Mouse (Mus musculus): ENCODE data around the gene Platr25. TPM values are rescaled to one million over a fixed set of nuclear protein-coding genes. Genes with fewer than 3 reads are reported as not detected.
A peak's percentile ranks its signal among the peaks of the same experiment; 100 is the strongest.
"Not testable (repeated sequence)": the region's sequence is repeated elsewhere in the genome, so short reads cannot be mapped to it uniquely, and the experiment has no call there.

Gene Platr25
- polyA plus RNA-seq (2014; fragmentation: Nextera tagmentation; extraction: Ambion mirVana) = 19.2 and 21.6 TPM in 2 replicates

- H3K36me3 ChIP-seq (ENCODE audit: control insufficient read depth, insufficient read depth, low read length); H3K27me3 ChIP-seq (ENCODE audit: control insufficient read depth, insufficient read depth, low read length); H3K27ac ChIP-seq (ENCODE audit: low read depth, low read length); H3K4me1 ChIP-seq (ENCODE audit: control insufficient read depth, insufficient read depth, low read length); H3K9me3 ChIP-seq (replicated peaks; ENCODE audit: control insufficient read depth, low read length): not testable (repeated sequence)
- H3K4me3 ChIP-seq (ENCODE audit: low read depth, low read length) = peak within 1 kb of the TSS; percentile 51
- peak within 1 kb of the TSS; percentile 71; the same call in 1 of the 2 replicates for H3K9ac ChIP-seq (ENCODE audit: low read depth, low read length)
- H3K4me2 ChIP-seq = peak within 1 kb of the TSS; percentile 57
- WGBS (ENCODE audit: insufficient replicate concordance) = 8% methylated on average over 20 of the region's 20 CpGs
- peak; percentile 75 for ATAC-seq (replicated peaks; ENCODE audit: insufficient number of reproducible peaks, low FRiP score, low TSS enrichment)
These were observed at the start of gene Platr25 for GRCm38 (mm10) chr13:62760432-62761415. Platr25 (minus strand) TSS chr13:62760709.

GRCm38 (mm10) chr13:62807981-62808380 is 47.5 kb upstream of the Platr25 start:
- not testable (repeated sequence) for ATAC-seq (replicated peaks; ENCODE audit: insufficient number of reproducible peaks, low FRiP score, low TSS enrichment); H3K27ac ChIP-seq (ENCODE audit: low read depth, low read length)
- 78% methylated on average over 6 of the region's 6 CpGs for WGBS (ENCODE audit: insufficient replicate concordance)

GRCm38 (mm10) chr13:62786135-62786493 is 25.6 kb upstream of the Platr25 start:
- not testable (repeated sequence) for H3K9ac ChIP-seq (ENCODE audit: low read depth, low read length); H3K4me1 ChIP-seq (ENCODE audit: control insufficient read depth, insufficient read depth, low read length); ATAC-seq (replicated peaks; ENCODE audit: insufficient number of reproducible peaks, low FRiP score, low TSS enrichment)

More at GRCm38 (mm10) chr13:62807981-62808380, 47.5 kb upstream of the Platr25 start:
- H3K4me1 ChIP-seq (ENCODE audit: control insufficient read depth, insufficient read depth, low read length); H3K36me3 ChIP-seq (ENCODE audit: control insufficient read depth, insufficient read depth, low read length); H3K4me2 ChIP-seq; H3K27me3 ChIP-seq (ENCODE audit: control insufficient read depth, insufficient read depth, low read length); H3K4me3 ChIP-seq (ENCODE audit: low read depth, low read length); H3K9me3 ChIP-seq (replicated peaks; ENCODE audit: control insufficient read depth, low read length); H3K9ac ChIP-seq (ENCODE audit: low read depth, low read length): not testable (repeated sequence)

GRCm38 (mm10) chr13:62785199-62786134 is 25.0 kb upstream of the Platr25 start, which contains the start of gene Gm5141:
Gm5141 (minus strand) TSS chr13:62785808.
- not testable (repeated sequence) for H3K4me1 ChIP-seq (ENCODE audit: control insufficient read depth, insufficient read depth, low read length); H3K36me3 ChIP-seq (ENCODE audit: control insufficient read depth, insufficient read depth, low read length); H3K27me3 ChIP-seq (ENCODE audit: control insufficient read depth, insufficient read depth, low read length); H3K9me3 ChIP-seq (replicated peaks; ENCODE audit: control insufficient read depth, low read length); H3K27ac ChIP-seq (ENCODE audit: low read depth, low read length)
- Histone ChIP-seq H3K4me2 (peak within 1 kb of the TSS; percentile 70), H3K4me3 (ENCODE audit: low read depth, low read length) (peak within 1 kb of the TSS; percentile 56), H3K9ac (ENCODE audit: low read depth, low read length) (peak within 1 kb of the TSS; percentile 61)
- peak; percentile 96 for ATAC-seq (replicated peaks; ENCODE audit: insufficient number of reproducible peaks, low FRiP score, low TSS enrichment)
- 5% methylated on average over 19 of the region's 23 CpGs for WGBS (ENCODE audit: insufficient replicate concordance)

More at GRCm38 (mm10) chr13:62786135-62786493, 25.6 kb upstream of the Platr25 start:
- WGBS (ENCODE audit: insufficient replicate concordance) = 46% methylated on average over 2 of the region's 2 CpGs
- not testable (repeated sequence) for H3K9me3 ChIP-seq (replicated peaks; ENCODE audit: control insufficient read depth, low read length); H3K36me3 ChIP-seq (ENCODE audit: control insufficient read depth, insufficient read depth, low read length); H3K27ac ChIP-seq (ENCODE audit: low read depth, low read length); H3K27me3 ChIP-seq (ENCODE audit: control insufficient read depth, insufficient read depth, low read length)
- peak overlapping the region; percentile 56 for H3K4me3 ChIP-seq (ENCODE audit: low read depth, low read length)
- H3K4me2 ChIP-seq = peak overlapping the region; percentile 70

GRCm38 (mm10) chr13:62763806-62764205 is 3.3 kb upstream of the Platr25 start:
- WGBS (ENCODE audit: insufficient replicate concordance) = 64% methylated on average over 2 of the region's 2 CpGs
- H3K27me3 ChIP-seq (ENCODE audit: control insufficient read depth, insufficient read depth, low read length); H3K27ac ChIP-seq (ENCODE audit: low read depth, low read length); H3K4me3 ChIP-seq (ENCODE audit: low read depth, low read length); ATAC-seq (replicated peaks; ENCODE audit: insufficient number of reproducible peaks, low FRiP score, low TSS enrichment); H3K9ac ChIP-seq (ENCODE audit: low read depth, low read length); H3K4me1 ChIP-seq (ENCODE audit: control insufficient read depth, insufficient read depth, low read length); H3K36me3 ChIP-seq (ENCODE audit: control insufficient read depth, insufficient read depth, low read length); H3K4me2 ChIP-seq; H3K9me3 ChIP-seq (replicated peaks; ENCODE audit: control insufficient read depth, low read length): not testable (repeated sequence)

GRCm38 (mm10) chr13:62733322-62733721 is 27.2 kb downstream of the Platr25 start:
- 81% methylated on average over 2 of the region's 2 CpGs for WGBS (ENCODE audit: insufficient replicate concordance)
- Histone ChIP-seq H3K27ac (ENCODE audit: low read depth, low read length) (no peak overlapping the region), H3K9ac (ENCODE audit: low read depth, low read length) (no peak overlapping the region), H3K36me3 (ENCODE audit: control insufficient read depth, insufficient read depth, low read length) (no peaks in the 10 kb centered on the region), H3K9me3 (replicated peaks; ENCODE audit: control insufficient read depth, low read length) (no peaks in the 10 kb centered on the region), H3K4me3 (ENCODE audit: low read depth, low read length) (no peak overlapping the region), H3K4me2 (no peak overlapping the region), H3K27me3 (ENCODE audit: control insufficient read depth, insufficient read depth, low read length) (no peaks in the 10 kb centered on the region), H3K4me1 (ENCODE audit: control insufficient read depth, insufficient read depth, low read length) (no peaks in the 10 kb centered on the region)
- no peak for ATAC-seq (replicated peaks; ENCODE audit: insufficient number of reproducible peaks, low FRiP score, low TSS enrichment)

- 82% methylated on average over 8 of the region's 8 CpGs for WGBS (ENCODE audit: insufficient replicate concordance)
- H3K27ac ChIP-seq (ENCODE audit: low read depth, low read length) = not testable (repeated sequence)
These were observed 47.9 kb downstream of the Platr25 start for GRCm38 (mm10) chr13:62712611-62713010.

GRCm38 (mm10) chr13:62685287-62685648 is 75.2 kb downstream of the Platr25 start:
- not testable (repeated sequence) for H3K4me1 ChIP-seq (ENCODE audit: control insufficient read depth, insufficient read depth, low read length); H3K36me3 ChIP-seq (ENCODE audit: control insufficient read depth, insufficient read depth, low read length); ATAC-seq (replicated peaks; ENCODE audit: insufficient number of reproducible peaks, low FRiP score, low TSS enrichment); H3K9me3 ChIP-seq (replicated peaks; ENCODE audit: control insufficient read depth, low read length); H3K27ac ChIP-seq (ENCODE audit: low read depth, low read length); H3K27me3 ChIP-seq (ENCODE audit: control insufficient read depth, insufficient read depth, low read length)
- H3K4me3 ChIP-seq (ENCODE audit: low read depth, low read length) = peak overlapping the region; percentile 46
- peak overlapping the region; percentile 54; the same call in 1 of the 2 replicates for H3K9ac ChIP-seq (ENCODE audit: low read depth, low read length)
- peak overlapping the region; percentile 60 for H3K4me2 ChIP-seq
- 36% methylated on average over 4 of the region's 4 CpGs for WGBS (ENCODE audit: insufficient replicate concordance)

More at GRCm38 (mm10) chr13:62712611-62713010, 47.9 kb downstream of the Platr25 start:
- H3K4me1 ChIP-seq (ENCODE audit: control insufficient read depth, insufficient read depth, low read length); H3K36me3 ChIP-seq (ENCODE audit: control insufficient read depth, insufficient read depth, low read length); ATAC-seq (replicated peaks; ENCODE audit: insufficient number of reproducible peaks, low FRiP score, low TSS enrichment); H3K9me3 ChIP-seq (replicated peaks; ENCODE audit: control insufficient read depth, low read length); H3K9ac ChIP-seq (ENCODE audit: low read depth, low read length); H3K4me2 ChIP-seq; H3K4me3 ChIP-seq (ENCODE audit: low read depth, low read length); H3K27me3 ChIP-seq (ENCODE audit: control insufficient read depth, insufficient read depth, low read length): not testable (repeated sequence)

Measured in heart, embryonic 11.5 days (tissue).